Mouse (Mus musculus): ENCODE data around the gene Atf7ip. TPM values are rescaled to one million over a fixed set of nuclear protein-coding genes. Genes with fewer than 3 reads are reported as not detected.

Atf7ip gene
- total and polyA plus RNA-seq, 3 experiments, result 4.2 to 35.4 (median 29.7) TPM

- TF ChIP-seq TBP (conservative IDR thresholded peaks at IDR 0.05; ENCODE audit: low read depth, low read length), result no peak
- H3K4me1 ChIP-seq (ENCODE audit: control insufficient read depth in 1 of 2, insufficient read depth in 2 of 2), result no peaks in the 10 kb centered on the region
- no peak overlapping the region for H3K4me2 ChIP-seq (ENCODE audit: insufficient read depth, low read depth, poor library complexity, severe bottlenecking)
- no peak overlapping the region for H3K27ac ChIP-seq (ENCODE audit: insufficient read depth, low read depth)
- DNase-seq (ENCODE audit: extremely low read depth), result no peak
- dilution Hi-C loops (cut with MboI; ENCODE audit: extremely low pct_ligation_motif_present, extremely low pct_unique_long_range_greater_than_20kb, low sequenced_read_pairs), result no loop called here
- no peaks in the 10 kb centered on the region for H3K36me3 ChIP-seq (replicated peaks in 1 of 2; ENCODE audit: control insufficient read depth in 1 of 2, insufficient read depth in 1 of 2, low read length in 1 of 2)
- H3K4me3 ChIP-seq (replicated peaks in 1 of 3; ENCODE audit: low read depth in 2 of 3, low read length in 2 of 3, poor library complexity in 1 of 3), result no peak overlapping the region
- H3K27me3 ChIP-seq (replicated peaks), result no peaks in the 10 kb centered on the region
- no peak overlapping the region for H3K9ac ChIP-seq (ENCODE audit: insufficient read depth, low read depth)
- H3K9me3 ChIP-seq (replicated peaks; ENCODE audit: low read length), result no peaks in the 10 kb centered on the region
- in situ Hi-C loops (cut with MboI; ENCODE audit: low pct_ligation_motif_present, low pct_unique_long_range_greater_than_20kb, low sequenced_read_pairs), result no loop called here
- H3K79me2 ChIP-seq (replicated peaks; ENCODE audit: control insufficient read depth, extremely low read depth, insufficient read depth, poor library complexity, severe bottlenecking), result no peaks in the 10 kb centered on the region
Observed at GRCm38 (mm10) chr6:136508652-136509051, 2.7 kb downstream of the Atf7ip start.

- H3K4me1 ChIP-seq (ENCODE audit: control insufficient read depth in 1 of 2, insufficient read depth in 2 of 2), result peaks cover 0 to 2% of the 10 kb centered on the region in 2 experiments; a peak in 1 of 4 replicates
- no peak overlapping the region for H3K27ac ChIP-seq (ENCODE audit: insufficient read depth, low read depth)
- dilution Hi-C loops (cut with MboI; ENCODE audit: extremely low pct_ligation_motif_present, extremely low pct_unique_long_range_greater_than_20kb, low sequenced_read_pairs), result no loop called here
- no peak for DNase-seq (ENCODE audit: extremely low read depth)
- H3K9me3 ChIP-seq (replicated peaks; ENCODE audit: low read length), result peaks cover 8% of the 10 kb centered on the region
- H3K79me2 ChIP-seq (replicated peaks; ENCODE audit: control insufficient read depth, extremely low read depth, insufficient read depth, poor library complexity, severe bottlenecking), result no peaks in the 10 kb centered on the region
- H3K36me3 ChIP-seq (replicated peaks in 1 of 2; ENCODE audit: control insufficient read depth in 1 of 2, insufficient read depth in 1 of 2, low read length in 1 of 2), result no peaks in the 10 kb centered on the region
- H3K4me3 ChIP-seq (replicated peaks in 1 of 3; ENCODE audit: low read depth in 2 of 3, low read length in 2 of 3, poor library complexity in 1 of 3), result no peak overlapping the region
- no peak overlapping the region for H3K4me2 ChIP-seq (ENCODE audit: insufficient read depth, low read depth, poor library complexity, severe bottlenecking)
- no peak for TF ChIP-seq UBTF (IDR thresholded peaks at IDR 0.05; ENCODE audit: low read depth, low read length)
- TF ChIP-seq SMC3 (IDR thresholded peaks at IDR 0.05; ENCODE audit: low read depth, low read length), result no peak
- no peak for TF ChIP-seq E2F4 (IDR thresholded peaks at IDR 0.05; ENCODE audit: insufficient replicate concordance, low read depth, low read length)
- TF ChIP-seq ELF1 (IDR thresholded peaks at IDR 0.05; ENCODE audit: low read depth, low read length), result no peak
- TF ChIP-seq BHLHE40 (IDR thresholded peaks at IDR 0.05; ENCODE audit: low read depth, low read length), result no peak
- no peak for TF ChIP-seq KAT2A (IDR thresholded peaks at IDR 0.05; ENCODE audit: insufficient replicate concordance, low read length)
- no peak for TF ChIP-seq CHD2 (IDR thresholded peaks at IDR 0.05; ENCODE audit: low read length)
- TF ChIP-seq EP300 (IDR thresholded peaks at IDR 0.05; ENCODE audit: low read length), result no peak
- TF ChIP-seq JUND (conservative IDR thresholded peaks at IDR 0.05; ENCODE audit: low read depth, low read length), result no peak
- no peak for TF ChIP-seq HCFC1 (IDR thresholded peaks at IDR 0.05; ENCODE audit: low read depth, low read length)
- TF ChIP-seq NRF1 (IDR thresholded peaks at IDR 0.05; ENCODE audit: low read depth, low read length), result no peak
- H3K27me3 ChIP-seq (replicated peaks), result no peaks in the 10 kb centered on the region
- in situ Hi-C loops (cut with MboI; ENCODE audit: low pct_ligation_motif_present, low pct_unique_long_range_greater_than_20kb, low sequenced_read_pairs), result no loop called here
- H3K9ac ChIP-seq (ENCODE audit: insufficient read depth, low read depth), result no peak overlapping the region
Observed at GRCm38 (mm10) chr6:136510945-136511344, 5.0 kb downstream of the Atf7ip start.

- Histone ChIP-seq H3K36me3 (replicated peaks in 1 of 2; ENCODE audit: control insufficient read depth in 1 of 2, insufficient read depth in 1 of 2, low read length in 1 of 2) (no peaks in the 10 kb centered on the region), H3K9me3 (replicated peaks; ENCODE audit: low read length) (peaks cover 8% of the 10 kb centered on the region), H3K4me3 (replicated peaks in 1 of 3; ENCODE audit: low read depth in 2 of 3, low read length in 2 of 3, poor library complexity in 1 of 3) (no peak overlapping the region), H3K4me2 (ENCODE audit: insufficient read depth, low read depth, poor library complexity, severe bottlenecking) (no peak overlapping the region), H3K27ac (ENCODE audit: insufficient read depth, low read depth) (no peak overlapping the region), H3K27me3 (replicated peaks) (no peaks in the 10 kb centered on the region), H3K79me2 (replicated peaks; ENCODE audit: control insufficient read depth, extremely low read depth, insufficient read depth, poor library complexity, severe bottlenecking) (no peaks in the 10 kb centered on the region), H3K9ac (ENCODE audit: insufficient read depth, low read depth) (no peak overlapping the region), H3K4me1 (ENCODE audit: control insufficient read depth in 1 of 2, insufficient read depth in 2 of 2) (peaks cover 0 to 16% of the 10 kb centered on the region in 2 experiments; a peak in 2 of 4 replicates)
- dilution Hi-C loops (cut with MboI; ENCODE audit: extremely low pct_ligation_motif_present, extremely low pct_unique_long_range_greater_than_20kb, low sequenced_read_pairs) (no loop called here), in situ Hi-C loops (cut with MboI; ENCODE audit: low pct_ligation_motif_present, low pct_unique_long_range_greater_than_20kb, low sequenced_read_pairs) (no loop called here)
- TF ChIP-seq E2F4 (IDR thresholded peaks at IDR 0.05; ENCODE audit: insufficient replicate concordance, low read depth, low read length) (no peak), GABPA (IDR thresholded peaks at IDR 0.05; ENCODE audit: insufficient replicate concordance, low read depth, low read length) (no peak), ZKSCAN1 (IDR thresholded peaks at IDR 0.05; ENCODE audit: borderline replicate concordance, low read depth, low read length) (no peak), ZNF384 (IDR thresholded peaks at IDR 0.05; ENCODE audit: low read depth, low read length) (no peak), ZC3H11A (IDR thresholded peaks at IDR 0.05; ENCODE audit: low read depth, low read length) (no peak), POLR2A (IDR thresholded peaks at IDR 0.05; ENCODE audit: low read depth, low read length) (no peak), MAZ (IDR thresholded peaks at IDR 0.05; ENCODE audit: low read depth, low read length) (no peak), TBP (conservative IDR thresholded peaks at IDR 0.05; ENCODE audit: low read depth, low read length) (no peak)
- DNase-seq (ENCODE audit: extremely low read depth), result no peak
Observed at GRCm38 (mm10) chr6:136512351-136512750, 6.4 kb downstream of the Atf7ip start.
